Mouse (Mus musculus): ENCODE results near the gene Prr14l. TPM values are rescaled to one million over a fixed set of nuclear protein-coding genes. Genes with fewer than 3 reads are reported as not detected.
"Not testable (repeated sequence)": the region's sequence is repeated elsewhere in the genome, so short reads cannot be mapped to it uniquely, and the experiment has no call there.

Gene Prr14l
- total and polyA plus RNA-seq, 3 experiments = 3.4 to 6.3 (median 6.0) TPM

DNA sequence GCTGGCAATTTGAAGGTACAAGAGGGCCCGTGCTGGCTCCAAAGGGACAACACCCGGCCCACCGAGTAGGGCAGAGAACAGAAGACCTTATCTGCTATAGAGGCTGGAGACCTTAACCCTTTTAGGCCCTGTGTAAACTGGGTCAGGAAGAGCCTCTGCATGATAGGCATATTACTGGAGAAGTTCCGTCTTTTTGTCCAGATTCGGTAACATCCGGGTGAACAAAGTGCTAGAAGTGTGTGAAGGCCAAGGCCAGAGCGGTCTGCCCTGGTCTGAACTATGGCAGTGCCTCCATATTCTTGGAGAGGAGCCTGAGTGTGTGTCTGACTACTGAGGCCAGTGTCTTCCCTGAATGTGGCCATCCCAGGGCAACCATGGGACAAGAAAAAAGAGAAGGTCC, 27.0 kb downstream of the Prr14l start, which contains the start of gene Gm20671:
Gene Gm20671 (minus strand): TSS at position 101 of the 400 bp plus-strand sequence.
- no peaks in the 10 kb centered on the region; the same call in 1 of the 2 replicates for H3K36me3 ChIP-seq (ENCODE audit: control insufficient read depth, insufficient read depth, low read length)
- no peaks in the 10 kb centered on the region for H3K79me2 ChIP-seq (replicated peaks; ENCODE audit: control insufficient read depth, insufficient read depth, low read length)
- WGBS = 75% methylated on average over 7 of the region's 7 CpGs
- H3K4me1 ChIP-seq (ENCODE audit: control insufficient read depth, insufficient read depth, low read length) = no peaks in the 10 kb centered on the region
- H3K9ac ChIP-seq (ENCODE audit: low read depth, low read length) = no peak within 1 kb of the TSS
- intact Hi-C loops (cut with DNase I) = no loop called here
- H3K27me3 ChIP-seq (ENCODE audit: control insufficient read depth, insufficient read depth, low read length) = no peaks in the 10 kb centered on the region
- TF ChIP-seq CTCF (IDR thresholded peaks at IDR 0.05) = no peak
- no peak for TF ChIP-seq POLR2A (IDR thresholded peaks at IDR 0.05; ENCODE audit: insufficient read depth, low read depth, low read length)
- TF ChIP-seq EP300 (IDR thresholded peaks at IDR 0.05; ENCODE audit: insufficient read depth, low read depth, low read length) = no peak
- no peak for DNase-seq
- H3K4me3 ChIP-seq = no peak within 1 kb of the TSS
- no peak within 1 kb of the TSS for H3K27ac ChIP-seq

- Histone ChIP-seq H3K4me1 (ENCODE audit: control insufficient read depth, insufficient read depth, low read length) (no peaks in the 10 kb centered on the region), H3K36me3 (ENCODE audit: control insufficient read depth, insufficient read depth, low read length) (no peaks in the 10 kb centered on the region), H3K9ac (ENCODE audit: low read depth, low read length) (no peak overlapping the region), H3K4me3 (no peak overlapping the region), H3K79me2 (replicated peaks; ENCODE audit: control insufficient read depth, insufficient read depth, low read length) (no peaks in the 10 kb centered on the region), H3K27ac (no peak overlapping the region), H3K27me3 (ENCODE audit: control insufficient read depth, insufficient read depth, low read length) (no peaks in the 10 kb centered on the region)
- no peak for DNase-seq
- intact Hi-C loops (cut with DNase I) = no loop called here
- TF ChIP-seq EP300 (IDR thresholded peaks at IDR 0.05; ENCODE audit: insufficient read depth, low read depth, low read length) (no peak), POLR2A (IDR thresholded peaks at IDR 0.05; ENCODE audit: insufficient read depth, low read depth, low read length) (no peak), CTCF (IDR thresholded peaks at IDR 0.05) (no peak)
- WGBS = 90% methylated on average over 8 of the region's 8 CpGs
Measured at GRCm38 (mm10) chr5:32820471-32820870, 33.6 kb downstream of the Prr14l start.

DNA sequence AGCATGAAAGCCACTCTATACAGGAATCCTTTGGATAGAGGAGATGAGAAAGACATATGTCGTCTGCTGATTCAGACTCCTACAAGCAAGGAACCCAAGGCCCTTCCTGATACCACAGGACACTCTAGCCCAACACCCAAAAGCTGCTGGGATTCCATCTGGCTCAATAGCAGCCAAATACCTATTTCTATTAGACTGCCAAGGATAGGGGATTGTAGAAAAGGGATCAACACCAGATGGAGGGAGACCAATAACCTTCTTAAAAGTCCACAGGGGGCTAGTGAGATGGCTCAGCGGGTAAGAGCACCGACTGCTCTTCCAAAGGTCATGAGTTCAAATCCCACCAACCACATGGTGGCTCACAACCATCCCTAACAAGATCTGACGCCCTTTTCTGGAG, 38.7 kb downstream of the Prr14l start:
- Histone ChIP-seq H3K27me3 (ENCODE audit: control insufficient read depth, insufficient read depth, low read length) (no peaks in the 10 kb centered on the region), H3K9ac (ENCODE audit: low read depth, low read length) (no peak overlapping the region), H3K36me3 (ENCODE audit: control insufficient read depth, insufficient read depth, low read length) (no peaks in the 10 kb centered on the region), H3K79me2 (replicated peaks; ENCODE audit: control insufficient read depth, insufficient read depth, low read length) (no peaks in the 10 kb centered on the region), H3K4me3 (no peak overlapping the region), H3K4me1 (ENCODE audit: control insufficient read depth, insufficient read depth, low read length) (no peaks in the 10 kb centered on the region), H3K27ac (no peak overlapping the region)
- WGBS = 95% methylated on average over 4 of the region's 4 CpGs
- intact Hi-C loops (cut with DNase I) = no loop called here
- no peak for TF ChIP-seq CTCF (IDR thresholded peaks at IDR 0.05)
- TF ChIP-seq EP300 (IDR thresholded peaks at IDR 0.05; ENCODE audit: insufficient read depth, low read depth, low read length) = no peak
- no peak for TF ChIP-seq POLR2A (IDR thresholded peaks at IDR 0.05; ENCODE audit: insufficient read depth, low read depth, low read length)
- no peak for DNase-seq

DNA sequence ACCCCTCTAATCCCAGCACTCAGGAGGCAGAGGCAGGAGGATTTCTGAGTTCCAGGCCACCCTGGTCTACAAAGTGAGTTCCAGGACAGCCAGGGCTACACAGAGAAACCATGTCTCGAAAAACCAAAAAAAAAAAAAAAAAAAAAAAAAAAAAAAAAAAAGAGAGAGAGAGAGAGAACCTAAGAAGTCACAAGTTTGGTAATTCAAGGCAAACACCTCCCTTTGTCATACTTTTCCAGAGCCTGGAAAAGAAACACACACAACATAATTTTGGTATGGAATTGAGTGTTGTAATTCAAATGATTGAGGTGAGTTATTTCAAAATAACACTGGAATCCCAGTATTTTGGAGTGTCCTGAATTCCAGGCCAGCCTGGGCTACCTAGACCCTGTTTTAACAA, 67.6 kb downstream of the Prr14l start:
- H3K27ac ChIP-seq; H3K79me2 ChIP-seq (replicated peaks; ENCODE audit: control insufficient read depth, insufficient read depth, low read length); H3K36me3 ChIP-seq (ENCODE audit: control insufficient read depth, insufficient read depth, low read length); H3K4me1 ChIP-seq (ENCODE audit: control insufficient read depth, insufficient read depth, low read length); DNase-seq; H3K9ac ChIP-seq (ENCODE audit: low read depth, low read length); H3K27me3 ChIP-seq (ENCODE audit: control insufficient read depth, insufficient read depth, low read length); H3K4me3 ChIP-seq: not testable (repeated sequence)
- 67% methylated on average over 1 of the region's 1 CpGs for WGBS
- intact Hi-C loops (cut with DNase I) = loop anchor here (5.0 kb wide), 1 partner anchor 66 kb away; the partner anchor contains the start of gene Prr14l

DNA sequence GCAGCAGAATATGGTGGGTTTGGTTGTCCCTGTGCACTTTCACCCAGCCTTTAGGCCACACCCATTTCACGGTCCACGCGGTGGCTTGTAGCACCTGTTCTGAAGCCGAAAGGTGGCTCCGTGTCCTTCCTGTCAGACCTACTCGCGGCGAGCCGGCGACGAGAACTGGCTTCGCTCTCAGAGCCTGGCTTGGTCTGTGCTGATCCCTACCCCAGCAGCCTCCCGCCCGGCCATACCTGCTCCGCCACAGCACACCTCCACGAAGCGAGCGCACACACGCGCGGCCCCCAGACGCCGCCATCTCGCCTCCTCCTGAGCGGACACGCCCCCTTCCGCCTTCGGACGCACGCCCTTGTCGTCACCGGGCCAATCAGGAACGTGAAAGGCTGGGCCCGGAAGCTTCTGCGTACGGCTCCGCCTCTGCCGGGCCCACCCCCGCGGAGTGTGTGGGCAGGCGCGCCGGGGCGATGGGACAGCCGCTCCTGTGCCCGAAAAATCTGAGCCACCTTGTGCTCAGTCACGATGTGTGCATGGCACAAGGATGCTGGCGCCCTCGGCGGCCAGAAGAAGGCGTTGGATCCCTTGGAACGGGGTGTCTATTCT, 68.6 kb downstream of the Prr14l start, which contains the start of gene Pisd:
Gene Pisd (minus strand): TSS at position 334 of the 603 bp plus-strand sequence.
- no peak for TF ChIP-seq EP300 (IDR thresholded peaks at IDR 0.05; ENCODE audit: insufficient read depth, low read depth, low read length)
- peak; percentile 88 for TF ChIP-seq POLR2A (IDR thresholded peaks at IDR 0.05; ENCODE audit: insufficient read depth, low read depth, low read length)
- TF ChIP-seq CTCF (IDR thresholded peaks at IDR 0.05) = peak; percentile 51
- intact Hi-C loops (cut with DNase I) = loop anchor here (1.0 to 5.0 kb wide), 3 partner anchors 37 to 71 kb away; partner anchors contain the start of gene Prr14l
- Histone ChIP-seq H3K4me1 (ENCODE audit: control insufficient read depth, insufficient read depth, low read length) (peaks cover 1% of the 10 kb centered on the region; the same call in 1 of the 2 replicates), H3K36me3 (ENCODE audit: control insufficient read depth, insufficient read depth, low read length) (no peaks in the 10 kb centered on the region), H3K27ac (peak within 1 kb of the TSS; percentile 68), H3K9ac (ENCODE audit: low read depth, low read length) (peak within 1 kb of the TSS; percentile 63), H3K27me3 (ENCODE audit: control insufficient read depth, insufficient read depth, low read length) (no peaks in the 10 kb centered on the region), H3K79me2 (replicated peaks; ENCODE audit: control insufficient read depth, insufficient read depth, low read length) (no peaks in the 10 kb centered on the region), H3K4me3 (peak within 1 kb of the TSS; percentile 84)
- peak; percentile 95 to 96 for DNase-seq
- under 1% methylated on average over 52 of the region's 52 CpGs for WGBS

DNA sequence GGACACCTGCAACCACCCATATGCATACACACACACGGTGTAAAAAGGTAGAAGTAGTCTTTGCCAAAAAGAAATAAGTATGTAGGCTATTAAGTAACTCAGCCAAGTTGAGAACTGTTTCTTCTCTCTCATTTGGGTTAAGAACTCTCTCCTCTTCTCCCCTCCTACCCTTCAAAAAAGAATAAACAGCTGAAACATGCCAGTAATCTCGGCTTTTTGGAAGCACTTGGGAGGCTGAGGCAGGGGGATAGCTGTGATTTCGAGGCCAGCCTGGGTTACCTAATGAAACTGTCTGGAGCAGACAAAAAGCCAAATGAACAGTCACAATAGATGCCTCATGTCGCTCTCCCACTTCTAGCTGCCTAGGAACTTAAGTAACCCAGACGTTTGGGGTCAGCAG, 69.3 kb downstream of the Prr14l start:
- H3K4me1 ChIP-seq (ENCODE audit: control insufficient read depth, insufficient read depth, low read length) = peaks cover 1% of the 10 kb centered on the region; the same call in 1 of the 2 replicates
- H3K9ac ChIP-seq (ENCODE audit: low read depth, low read length) = peak overlapping the region; percentile 62
- intact Hi-C loops (cut with DNase I) = loop anchor here (1.0 to 5.0 kb wide), 3 partner anchors 36 to 70 kb away; partner anchors contain the start of gene Prr14l
- no peaks in the 10 kb centered on the region for H3K36me3 ChIP-seq (ENCODE audit: control insufficient read depth, insufficient read depth, low read length)
- 26% methylated on average over 5 of the region's 5 CpGs for WGBS
- no peak for DNase-seq
- H3K4me3 ChIP-seq = peak overlapping the region; percentile 84
- no peaks in the 10 kb centered on the region for H3K79me2 ChIP-seq (replicated peaks; ENCODE audit: control insufficient read depth, insufficient read depth, low read length)
- no peak for TF ChIP-seq CTCF (IDR thresholded peaks at IDR 0.05)
- no peak for TF ChIP-seq EP300 (IDR thresholded peaks at IDR 0.05; ENCODE audit: insufficient read depth, low read depth, low read length)
- no peak for TF ChIP-seq POLR2A (IDR thresholded peaks at IDR 0.05; ENCODE audit: insufficient read depth, low read depth, low read length)
- H3K27ac ChIP-seq = peak overlapping the region; percentile 58; the same call in 1 of the 2 replicates
- no peaks in the 10 kb centered on the region for H3K27me3 ChIP-seq (ENCODE audit: control insufficient read depth, insufficient read depth, low read length)
